Mouse (Mus musculus): ENCODE measurements around the gene Mreg.

- TF ChIP-seq CTCF (IDR thresholded peaks at IDR 0.05; ENCODE audit: low read depth) (no peak), EP300 (IDR thresholded peaks at IDR 0.05; ENCODE audit: low read depth) (no peak)
These were observed 13.1 kb upstream of the Mreg start for GRCm38 (mm10) chr1:72225054-72225718.
